Mouse (Mus musculus) kidney, adult 2 months (tissue): Measurements from ENCODE around the gene Ano7.

Source experiments
- CTCF ChIP-seq: fragments of 200-500 bp; conservative IDR thresholded peaks from 2 replicates; pipeline ENCODE4 v1.5.1; 2011; ENCODE audit warnings: low read depth, mild to moderate bottlenecking, control low read depth, low read length, moderate library complexity, mixed read lengths; ENCODE audit not compliant: insufficient read depth, insufficient read length
- POLR2A ChIP-seq: fragments of 200-500 bp; IDR thresholded peaks from one replicate; pipeline ENCODE4 v1.6.1; 2011; ENCODE audit warnings: low read depth, low read length, control low read depth

DNA sequence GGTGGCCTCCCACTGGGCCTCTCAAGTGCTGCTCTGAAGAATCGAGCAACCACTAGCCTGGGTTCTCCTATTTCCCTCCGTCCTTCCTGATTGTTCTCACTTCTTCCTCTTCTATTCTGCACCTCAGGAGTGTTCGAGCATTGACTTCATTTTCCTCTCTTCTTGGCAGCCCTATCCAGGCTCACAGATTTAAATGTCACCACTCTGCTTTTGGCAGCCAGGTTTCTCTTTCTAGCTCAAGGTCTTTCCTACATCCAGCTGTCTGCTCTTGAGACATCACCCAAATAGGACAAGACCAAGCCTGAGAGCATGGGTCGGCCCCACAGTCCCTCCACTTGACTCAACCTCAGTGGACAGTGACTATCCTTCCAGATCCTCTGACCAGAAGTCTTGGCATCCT, 11.1 kb upstream of the Ano7 start:
- TF ChIP-seq CTCF (no peak), POLR2A (no peak)
